Mouse (Mus musculus): ENCODE data around the gene Rbm14.

Rbm14 gene

DNA sequence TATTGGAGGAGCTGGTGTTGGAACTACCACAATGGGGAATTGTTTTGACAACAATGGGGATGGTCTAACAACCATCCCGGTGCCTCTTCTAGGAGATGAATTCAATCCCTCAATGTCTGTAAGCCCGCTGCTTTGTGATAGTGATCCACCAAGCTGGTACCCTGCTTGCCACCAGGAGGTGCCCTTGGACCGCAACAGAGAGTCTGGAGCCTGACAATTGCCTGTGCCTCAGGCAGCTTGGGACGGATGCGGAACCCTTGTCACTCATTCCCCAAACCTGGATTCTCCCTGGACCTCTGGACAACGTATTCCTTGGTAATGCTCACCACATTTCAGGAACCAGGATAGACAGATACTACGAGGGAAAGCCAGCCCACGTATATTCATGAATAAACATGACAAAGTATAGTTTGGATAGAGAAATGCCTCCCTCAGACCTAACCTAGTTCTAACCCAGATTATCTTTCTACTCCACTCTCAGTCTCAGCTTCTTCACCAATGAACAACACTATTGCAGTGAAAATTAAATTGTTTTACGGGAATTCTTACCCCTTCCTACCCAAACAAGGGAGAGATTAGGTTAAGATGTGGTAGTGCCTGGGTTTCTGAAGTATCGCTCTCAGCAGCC is 55.8 kb downstream of the Rbm14 start:
- DNase-seq (ENCODE audit: extremely low read depth, low read depth): peak; percentile 73

Data from MEL-GATA-1-ER (cell line).